Mouse (Mus musculus) stomach, postnatal 0 days (tissue): ENCODE results near the gene Klk1b1. TPM values are rescaled to one million over a fixed set of nuclear protein-coding genes. Genes with fewer than 3 reads are reported as not detected.
A peak's percentile ranks its signal among the peaks of the same experiment; 100 is the strongest.
"Not testable (repeated sequence)": the region's sequence is repeated elsewhere in the genome, so short reads cannot be mapped to it uniquely, and the experiment has no call there.

Source experiments
- ATAC-seq: fragments of 200-750 bp; cut with Nextera tagmentation; 2 replicates; pipeline ENCODE4 v1.8.0; 2017; ENCODE audit not compliant: low FRiP score, low TSS enrichment
- DNase-seq: peaks from one replicate; pipeline ENCODE4 v3.0.0-alpha.2; 2016; ENCODE audit warnings: low spot score
- H3K27ac ChIP-seq: fragments of 300-500 bp; sonication (generic); replicated peaks from 2 replicates; pipeline ENCODE4 v1.5.1; 2014; ENCODE audit warnings: mild to moderate bottlenecking, control low read depth
- H3K27me3 ChIP-seq: fragments of 300-500 bp; sonication (generic); 2 replicates; pipeline ENCODE4 v1.6.1; 2014; ENCODE audit warnings: low read length; ENCODE audit not compliant: control insufficient read depth, insufficient read depth
- H3K36me3 ChIP-seq: fragments of 300-500 bp; sonication (generic); 2 replicates; pipeline ENCODE4 v1.6.1; 2014; ENCODE audit warnings: low read length, mixed read lengths; ENCODE audit not compliant: control insufficient read depth, insufficient read depth
- H3K4me1 ChIP-seq: fragments of 300-500 bp; sonication (generic); replicated peaks from 2 replicates; pipeline ENCODE4 v1.6.1; 2014; ENCODE audit warnings: antibody characterized with exemption; ENCODE audit not compliant: control insufficient read depth, insufficient read depth
- H3K4me2 ChIP-seq: fragments of 300-500 bp; sonication (generic); replicated peaks from 2 replicates; pipeline ENCODE4 v1.6.1; 2014; ENCODE audit warnings: low read depth, mild to moderate bottlenecking, control low read depth, moderate library complexity
- H3K4me3 ChIP-seq: fragments of 300-500 bp; sonication (generic); 2 replicates; pipeline ENCODE4 v1.5.1; 2014; ENCODE audit warnings: low read depth, low read length, control low read depth
- H3K9ac ChIP-seq: fragments of 300-500 bp; sonication (generic); 2 replicates; pipeline ENCODE4 v1.6.1; 2014; ENCODE audit warnings: mild to moderate bottlenecking, low read length, control low read depth, mixed read lengths
- H3K9me3 ChIP-seq: fragments of 300-500 bp; sonication (generic); 2 replicates; pipeline ENCODE4 v1.6.1; 2016; ENCODE audit warnings: low read length; ENCODE audit not compliant: control insufficient read depth
- CTCF ChIP-seq: IDR thresholded peaks from 2 replicates; pipeline ENCODE4 v1.5.1; 2016; ENCODE audit warnings: antibody characterized with exemption, low read depth, mild to moderate bottlenecking, moderate library complexity
- EP300 ChIP-seq: optimal IDR thresholded peaks from 2 replicates; pipeline ENCODE3; 2016; ENCODE audit warnings: antibody characterized with exemption
- WGBS: fragments of 180-500 bp; shearing (Covaris S2); extraction: QIAGEN DNeasy Blood & Tissue Kit; methylation state at CpG from one replicate; pipeline ENCODE4 v1.1.7; 2014; 5-methylcytosine and 5-hydroxymethylcytosine counted together
- polyA plus RNA-seq: library from polyadenylated mRNA; unstranded; fragments of >200 nt; fragmentation: Nextera tagmentation; extraction: Ambion mirVana; gene quantifications from 2 replicates; pipeline ENCODE4 v1.2.1, GENCODE M21; 2015

Klk1b1 gene
- polyA plus RNA-seq, 1 experiment from 2014 or later, result not detected

DNA sequence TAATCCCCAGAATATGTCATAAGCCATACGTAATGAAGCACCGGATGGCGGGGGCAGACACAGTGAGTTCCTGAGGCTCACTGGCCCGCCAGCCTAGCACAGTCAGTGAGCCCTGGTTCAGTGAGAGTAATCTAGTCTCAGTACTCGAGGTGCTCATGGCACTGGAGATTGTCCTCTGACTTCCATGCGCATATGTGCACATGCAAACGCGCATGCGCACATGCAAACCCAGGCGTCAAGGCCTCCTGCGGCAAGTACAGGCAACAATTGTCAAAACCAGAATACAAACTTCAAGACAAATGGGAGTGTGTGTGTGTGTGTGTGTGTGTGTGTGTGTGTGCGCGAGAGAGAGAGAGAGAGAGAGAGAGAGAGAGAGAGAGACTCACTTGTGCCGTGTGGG is 30.0 kb upstream of the Klk1b1 start:
- DNase-seq, result no peak
- Histone ChIP-seq H3K4me3 (no peak overlapping the region), H3K9ac (no peak overlapping the region), H3K9me3 (no peaks in the 10 kb centered on the region), H3K27ac (no peak overlapping the region), H3K27me3 (no peaks in the 10 kb centered on the region), H3K4me1 (no peaks in the 10 kb centered on the region), H3K36me3 (no peaks in the 10 kb centered on the region), H3K4me2 (no peak overlapping the region)
- TF ChIP-seq EP300, result no peak
- TF ChIP-seq CTCF, result no peak
- WGBS, result 75% methylated on average over 13 of the region's 14 CpGs
- ATAC-seq, result no peak

DNA sequence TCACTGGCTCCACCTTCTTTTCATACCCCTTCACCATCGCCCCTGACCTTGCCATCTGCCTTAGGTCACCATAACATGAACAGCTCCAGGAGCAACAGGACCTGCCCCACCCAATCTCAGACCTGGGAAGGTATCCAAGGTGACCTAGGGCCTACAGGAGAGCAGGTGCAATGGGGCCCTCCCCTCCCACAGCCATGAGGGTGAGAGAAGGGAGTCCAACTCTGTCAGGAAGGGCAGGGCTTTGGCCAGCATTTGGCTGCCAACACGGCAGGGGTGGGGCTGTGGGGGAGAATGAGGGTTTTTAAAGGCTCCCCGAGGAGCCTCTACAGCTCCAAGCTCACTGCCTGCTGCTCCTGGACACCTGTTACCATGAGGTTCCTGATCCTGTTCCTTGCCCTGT is 24.3 kb upstream of the Klk1b1 start:
- not testable (repeated sequence) for H3K4me3 ChIP-seq, H3K27ac ChIP-seq, H3K36me3 ChIP-seq, H3K9me3 ChIP-seq, H3K9ac ChIP-seq, H3K27me3 ChIP-seq, DNase-seq, H3K4me2 ChIP-seq, H3K4me1 ChIP-seq
- 41% methylated on average over 3 of the region's 3 CpGs for WGBS
- ATAC-seq, result peak; percentile 26; the same call in 1 of the 2 replicates

DNA sequence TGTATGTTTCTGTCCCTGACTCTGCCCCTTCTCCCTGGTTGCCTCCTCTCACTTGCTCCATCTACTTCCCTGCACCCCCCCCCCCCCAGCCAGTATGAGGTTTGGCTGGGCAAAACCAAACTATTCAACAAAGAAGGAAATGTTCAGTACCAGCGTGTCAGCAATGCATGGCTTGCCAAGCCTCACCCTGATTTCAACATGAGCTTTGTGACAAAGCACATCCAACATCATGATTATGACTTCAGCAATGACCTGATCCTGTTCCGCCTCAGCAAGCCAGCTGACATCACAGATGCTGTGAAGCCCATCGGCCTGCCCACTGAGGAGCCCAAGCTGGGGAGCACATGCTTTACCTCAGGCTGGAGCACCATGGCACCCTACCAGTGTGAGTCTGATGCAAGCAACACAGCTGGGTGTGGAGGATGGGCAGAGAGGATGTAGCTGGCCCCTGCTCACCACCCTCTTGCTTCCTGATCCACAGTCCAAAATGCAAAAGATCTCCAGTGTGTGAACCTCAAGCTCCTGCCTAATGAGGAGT is 21.8 kb upstream of the Klk1b1 start:
- Histone ChIP-seq H3K27me3 (no peaks in the 10 kb centered on the region), H3K4me2 (no peak overlapping the region), H3K4me1 (no peaks in the 10 kb centered on the region), H3K9ac (no peak overlapping the region), H3K27ac (no peak overlapping the region), H3K4me3 (no peak overlapping the region), H3K9me3 (no peaks in the 10 kb centered on the region), H3K36me3 (no peaks in the 10 kb centered on the region)
- whole genome bisulfite sequencing, result 55% methylated on average over 3 of the region's 3 CpGs
- TF ChIP-seq EP300 (no peak), CTCF (no peak)
- DNase-seq (no peak), ATAC-seq (no peak)

DNA sequence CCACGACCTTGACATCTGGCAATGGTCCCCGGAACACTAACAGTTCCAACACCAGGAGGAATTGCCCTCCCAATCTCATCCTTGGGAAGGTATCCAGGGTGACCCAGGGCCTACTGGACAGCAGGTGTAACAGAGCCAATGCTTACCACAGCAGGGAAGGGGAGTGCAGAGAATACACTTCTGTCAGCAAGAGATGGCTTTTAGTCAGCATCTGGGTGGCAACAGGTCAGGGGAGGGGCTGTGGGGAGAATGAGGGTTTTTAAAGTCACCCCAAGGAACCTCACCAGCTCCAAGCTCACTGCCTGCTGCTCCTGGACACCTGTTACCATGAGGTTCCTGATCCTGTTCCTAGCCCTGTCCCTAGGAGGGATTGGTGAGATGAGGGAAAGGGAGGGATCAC is 16.2 kb upstream of the Klk1b1 start, which contains the start of gene Klk1b8:
Gene Klk1b8, plus strand, starts transcription at position 301 of the 400 bp plus-strand sequence.
- Histone ChIP-seq H3K36me3 (no peaks in the 10 kb centered on the region), H3K27me3 (no peaks in the 10 kb centered on the region), H3K4me3 (no peak within 1 kb of the TSS), H3K4me1 (no peaks in the 10 kb centered on the region), H3K4me2 (no peak within 1 kb of the TSS), H3K9ac (no peak within 1 kb of the TSS), H3K27ac (no peak within 1 kb of the TSS), H3K9me3 (no peaks in the 10 kb centered on the region)
- TF ChIP-seq EP300 (no peak), CTCF (no peak)
- 73% methylated on average over 2 of the region's 2 CpGs for WGBS
- ATAC-seq (no peak), DNase-seq (no peak)

DNA sequence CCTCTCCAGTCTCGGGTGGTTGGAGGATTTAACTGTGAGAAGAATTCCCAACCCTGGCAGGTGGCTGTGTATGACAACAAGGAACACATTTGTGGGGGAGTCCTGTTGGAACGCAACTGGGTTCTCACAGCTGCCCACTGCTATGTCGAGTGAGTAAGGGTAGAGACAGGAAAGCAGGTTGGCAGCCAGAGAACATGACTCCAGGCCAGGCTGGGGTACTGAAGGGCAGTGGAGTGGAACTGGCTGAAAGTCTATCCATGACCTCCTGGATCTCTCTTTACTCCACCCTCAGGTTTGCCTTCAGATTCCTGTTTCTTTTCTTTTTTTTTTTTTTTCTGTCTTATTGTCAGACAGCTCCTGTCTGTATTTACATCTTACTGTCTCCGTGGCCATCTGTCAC is 13.8 kb upstream of the Klk1b1 start:
- ATAC-seq, result no peak
- H3K4me1 ChIP-seq, result no peaks in the 10 kb centered on the region
- no peak overlapping the region for H3K27ac ChIP-seq
- no peaks in the 10 kb centered on the region for H3K36me3 ChIP-seq
- 58% methylated on average over 4 of the region's 4 CpGs for WGBS
- H3K27me3 ChIP-seq, result no peaks in the 10 kb centered on the region
- H3K9me3 ChIP-seq, result no peaks in the 10 kb centered on the region
- no peak for DNase-seq
- no peak overlapping the region for H3K9ac ChIP-seq
- no peak overlapping the region for H3K4me3 ChIP-seq
- TF ChIP-seq EP300 (no peak), CTCF (no peak)
- no peak overlapping the region for H3K4me2 ChIP-seq

DNA sequence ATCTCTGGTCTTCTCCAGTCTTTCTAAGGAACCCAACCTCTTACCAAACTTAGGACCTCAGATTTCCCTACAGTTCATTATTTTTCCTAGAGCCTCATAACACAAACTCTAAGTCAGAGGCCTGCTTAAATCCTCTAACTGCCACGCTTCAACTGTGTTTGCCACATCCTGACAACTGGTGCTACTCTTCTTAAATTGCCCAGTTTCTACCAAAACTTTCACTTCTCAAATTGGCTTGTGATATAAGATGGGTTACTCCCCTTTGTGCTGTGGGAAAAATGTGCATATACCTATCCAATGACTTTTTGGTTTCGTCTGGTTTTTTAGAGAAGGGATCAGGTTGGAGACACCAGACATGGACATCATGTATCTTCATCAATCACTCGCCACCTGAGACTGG is 507 bp downstream of the Klk1b1 start:
- no peaks in the 10 kb centered on the region for H3K4me1 ChIP-seq
- ATAC-seq (no peak), DNase-seq (no peak)
- no peaks in the 10 kb centered on the region for H3K9me3 ChIP-seq
- H3K4me2 ChIP-seq, result no peak overlapping the region
- H3K27ac ChIP-seq, result no peak overlapping the region
- no peaks in the 10 kb centered on the region for H3K27me3 ChIP-seq
- H3K9ac ChIP-seq, result no peak overlapping the region
- TF ChIP-seq EP300, result no peak
- TF ChIP-seq CTCF, result no peak
- WGBS, result 75% methylated on average over 3 of the region's 3 CpGs
- H3K4me3 ChIP-seq, result no peak overlapping the region
- no peaks in the 10 kb centered on the region for H3K36me3 ChIP-seq
